Mouse (Mus musculus) mesoderm, embryonic 11.5 days (tissue): ENCODE results near the gene Cdkal1.

Experiments
- DNase-seq: peaks from one replicate; pipeline ENCODE4 v3.0.0-alpha.2; 2012; ENCODE audit warnings: low read depth, low spot score

The Cdkal1 gene

DNA sequence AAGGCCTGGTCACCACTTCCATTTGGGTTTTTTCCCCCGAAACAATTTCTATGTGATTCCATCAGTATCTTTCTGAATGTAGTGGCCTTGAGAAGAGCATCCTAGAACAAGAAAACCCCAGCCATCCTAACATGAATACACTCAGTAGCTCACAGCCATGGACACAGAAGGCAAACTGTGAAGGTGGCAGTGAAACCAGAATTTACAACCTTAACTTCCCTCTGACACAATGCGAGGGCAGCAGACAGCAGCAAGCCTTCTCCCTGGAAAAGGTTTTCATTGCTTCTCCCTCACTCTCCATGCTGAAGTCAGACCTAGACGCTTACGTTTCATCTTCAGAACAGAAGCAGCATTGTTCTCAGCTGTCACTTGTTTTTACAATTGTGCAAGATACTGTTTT lies 87.9 kb downstream of the Cdkal1 start:
- DNase-seq, result peak; percentile 62

DNA sequence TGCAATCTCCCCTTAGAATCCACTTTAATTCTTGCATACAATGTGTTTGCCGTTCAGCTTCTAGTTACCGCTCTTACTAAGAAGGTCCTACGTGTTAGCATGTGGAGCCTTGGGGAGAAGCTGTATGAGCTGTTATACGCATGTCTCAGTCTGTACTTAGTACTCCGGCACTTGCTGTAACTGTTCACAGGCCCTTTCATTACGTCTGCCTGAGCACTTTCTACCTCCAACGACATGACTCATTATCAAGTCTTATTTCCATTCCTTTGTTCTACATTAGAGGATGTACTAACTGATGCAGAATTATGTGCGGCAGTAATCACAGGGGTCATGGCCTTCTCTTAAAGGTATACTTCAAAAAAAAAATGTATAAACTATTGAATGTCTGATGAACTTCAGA lies 89.1 kb downstream of the Cdkal1 start:
- DNase-seq, result no peak

DNA sequence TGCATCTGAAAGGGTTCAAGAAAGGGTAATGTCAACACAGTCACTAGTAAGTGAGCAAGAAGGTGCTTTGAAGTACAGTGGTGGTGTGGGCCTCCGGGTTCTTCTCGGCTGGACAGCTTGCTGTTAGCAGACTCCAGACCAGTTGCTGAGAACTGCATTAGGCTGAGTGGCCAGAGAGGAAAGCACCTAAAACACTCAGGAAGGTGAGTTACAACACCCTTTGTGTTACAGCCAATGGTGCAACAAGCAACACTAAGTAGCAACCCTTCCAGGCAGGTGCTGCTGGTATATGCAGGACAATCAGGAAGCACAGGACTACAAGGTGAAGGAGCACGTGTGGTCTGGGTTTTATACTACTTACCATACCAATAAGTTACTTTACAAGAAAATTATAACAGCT lies 90.2 kb downstream of the Cdkal1 start:
- no peak for DNase-seq

DNA sequence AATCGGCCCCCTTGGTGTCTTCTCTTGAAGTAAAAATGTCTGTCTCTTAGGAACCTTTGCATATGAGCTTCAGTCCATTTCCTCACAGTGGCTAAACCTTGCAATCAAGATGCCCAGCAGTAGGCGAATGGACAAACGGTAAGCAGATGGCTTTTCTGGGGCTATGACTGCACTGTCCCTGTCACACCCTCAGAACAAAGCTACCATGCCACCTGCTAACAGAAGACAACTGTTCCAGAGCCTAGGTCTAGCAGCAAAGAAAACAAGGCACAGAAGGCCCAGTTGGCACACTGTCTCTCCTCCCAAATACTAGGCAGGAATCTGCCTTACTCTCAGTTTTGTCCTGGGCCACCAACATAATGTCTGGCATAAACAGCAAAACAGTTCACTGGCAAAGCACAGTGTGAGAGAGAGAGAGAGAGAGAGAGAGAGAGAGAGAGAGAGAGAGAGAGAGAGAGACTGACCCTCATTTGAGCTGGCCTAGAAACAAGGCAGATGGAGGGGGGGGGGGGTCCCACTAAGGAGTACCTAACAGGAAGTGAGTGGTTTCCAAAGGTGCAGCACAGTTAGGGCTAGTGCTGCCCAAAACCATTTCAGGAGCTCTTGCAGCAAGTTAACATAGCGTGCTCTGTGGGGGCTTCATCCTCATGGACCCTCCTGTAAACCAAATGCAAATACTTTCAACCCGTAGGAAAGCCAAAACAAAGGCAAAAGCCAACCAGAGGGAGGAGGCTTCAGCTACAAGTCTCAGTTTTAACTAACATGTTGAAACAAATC lies 95.6 kb downstream of the Cdkal1 start:
- no peak for DNase-seq

DNA sequence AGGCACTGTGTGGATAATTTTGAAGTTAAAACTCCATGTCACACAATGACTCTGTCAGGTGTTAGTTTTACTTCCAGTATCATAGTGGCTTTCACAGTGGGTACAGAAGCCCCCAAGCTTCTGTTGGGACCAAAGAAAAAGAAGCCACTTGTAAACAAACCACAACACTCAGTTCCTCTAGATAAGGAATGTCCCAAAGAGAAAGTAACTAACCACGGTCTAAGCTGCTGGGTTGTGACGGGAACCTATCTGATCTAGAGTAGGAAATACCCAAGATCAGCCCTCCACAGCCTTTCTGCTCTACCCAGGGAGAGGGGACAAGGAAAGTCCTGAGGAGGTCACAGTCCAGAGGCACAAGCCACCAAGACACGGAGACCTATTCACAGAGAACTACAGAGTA lies 99.4 kb downstream of the Cdkal1 start:
- no peak for DNase-seq

DNA sequence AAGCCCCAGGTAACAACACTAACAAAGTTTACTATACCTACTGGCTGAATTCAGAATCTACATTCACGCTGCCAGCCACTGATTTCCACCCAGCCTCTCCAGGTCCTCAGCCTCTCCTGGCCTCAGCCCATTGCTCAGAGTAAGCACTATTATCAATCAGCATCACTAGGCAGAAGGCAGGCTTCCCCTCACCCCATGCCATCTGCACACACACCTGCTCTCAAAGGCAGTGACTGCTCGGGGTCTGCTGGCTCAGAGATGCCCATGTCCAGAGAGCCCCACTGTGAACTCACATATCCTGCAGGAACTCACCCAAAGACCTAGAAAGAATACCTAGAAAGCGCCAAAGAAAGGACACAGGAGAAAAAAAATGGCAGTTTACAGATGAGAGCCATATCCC lies 102.2 kb downstream of the Cdkal1 start:
- no peak for DNase-seq

DNA sequence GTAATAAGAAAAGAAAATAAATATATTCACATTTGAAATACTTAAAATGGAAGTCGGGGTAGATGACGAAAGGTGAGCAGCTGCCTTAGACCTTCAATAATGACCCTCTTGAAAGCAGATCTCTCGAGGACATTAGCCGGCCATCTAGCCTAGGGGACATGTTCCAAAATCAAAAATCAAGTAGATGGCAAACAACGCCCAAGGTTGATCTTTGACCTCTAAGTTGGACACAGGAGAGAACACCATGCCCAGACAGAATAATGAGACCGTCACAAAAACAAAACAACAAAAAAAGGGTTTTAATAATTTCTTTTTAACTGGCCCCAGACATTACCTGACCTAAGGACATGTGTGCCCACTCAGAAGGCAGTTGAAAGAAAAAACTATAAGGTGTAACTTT lies 103.4 kb downstream of the Cdkal1 start:
- DNase-seq, result no peak

DNA sequence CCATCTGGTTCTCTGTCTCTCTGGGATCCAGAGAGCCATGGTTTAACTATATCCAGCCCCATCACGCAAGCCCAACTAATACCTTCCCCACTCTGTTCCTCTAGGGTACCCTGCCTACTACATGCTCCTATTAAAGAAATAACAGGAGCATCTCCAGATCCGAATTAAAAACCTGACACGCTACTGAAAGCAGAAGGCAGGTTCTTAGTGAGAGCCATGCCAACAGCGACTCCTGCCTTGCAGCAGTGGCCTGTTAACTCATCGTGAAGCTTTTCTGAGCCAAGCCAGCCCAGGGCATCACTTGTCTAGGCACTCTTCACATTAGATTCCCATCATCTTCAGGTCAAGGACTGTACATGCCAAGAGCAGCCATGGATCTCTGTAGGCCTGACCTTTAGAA lies 104.3 kb downstream of the Cdkal1 start:
- no peak for DNase-seq

DNA sequence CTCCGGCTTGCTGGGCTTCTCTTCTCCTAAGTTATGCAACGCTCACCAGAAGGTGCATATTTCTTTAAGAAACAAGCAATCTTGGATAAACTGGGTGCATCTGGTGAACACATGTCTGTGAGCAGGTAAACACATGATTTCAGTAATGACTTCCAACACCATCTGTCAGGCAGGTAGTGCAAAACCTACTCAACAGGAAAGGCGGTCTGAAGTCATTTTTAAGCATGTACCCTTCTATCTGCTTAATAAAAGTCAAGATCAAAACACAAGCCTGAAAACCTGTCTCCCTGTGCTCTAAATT lies 108.2 kb downstream of the Cdkal1 start:
- no peak for DNase-seq

DNA sequence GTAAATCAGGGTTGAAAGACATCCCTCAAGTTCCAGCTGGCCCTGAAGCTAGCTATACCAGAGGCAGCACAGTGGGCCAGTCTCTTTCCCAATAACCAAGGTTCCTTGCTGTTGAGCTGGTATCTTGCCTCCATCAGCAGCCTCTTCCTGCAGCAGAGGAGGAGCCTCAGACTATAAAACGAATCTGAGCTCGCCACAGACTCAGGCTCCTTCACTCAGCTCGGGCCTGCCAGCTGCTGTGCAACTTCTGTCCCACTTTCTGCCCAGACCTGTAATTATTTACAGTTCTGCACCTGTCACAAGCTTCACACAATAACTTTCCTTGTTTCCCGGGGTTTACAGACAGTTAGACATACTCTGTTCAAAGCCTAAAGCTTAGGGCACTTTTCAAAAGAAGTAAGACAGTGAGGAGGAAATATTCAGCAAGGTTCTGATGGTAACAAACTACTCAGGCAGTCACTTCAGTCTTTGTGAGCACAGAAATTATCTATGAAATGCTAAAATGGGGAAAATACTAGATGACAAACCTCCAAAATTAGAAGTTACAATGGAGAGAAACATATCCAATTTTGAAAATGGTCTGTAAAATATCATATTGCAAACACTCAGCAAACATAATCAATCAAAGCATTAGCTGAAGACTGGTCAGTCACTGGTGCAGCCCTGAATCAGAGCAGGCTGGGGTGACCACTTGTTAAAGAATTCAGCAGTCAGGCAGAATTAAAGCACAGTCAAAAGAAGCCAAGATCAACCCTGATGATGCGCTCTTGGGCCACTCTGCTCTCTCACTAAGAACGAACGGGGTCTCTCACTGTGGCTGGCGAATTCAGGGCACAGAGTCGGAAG lies 108.8 kb downstream of the Cdkal1 start:
- no peak for DNase-seq

DNA sequence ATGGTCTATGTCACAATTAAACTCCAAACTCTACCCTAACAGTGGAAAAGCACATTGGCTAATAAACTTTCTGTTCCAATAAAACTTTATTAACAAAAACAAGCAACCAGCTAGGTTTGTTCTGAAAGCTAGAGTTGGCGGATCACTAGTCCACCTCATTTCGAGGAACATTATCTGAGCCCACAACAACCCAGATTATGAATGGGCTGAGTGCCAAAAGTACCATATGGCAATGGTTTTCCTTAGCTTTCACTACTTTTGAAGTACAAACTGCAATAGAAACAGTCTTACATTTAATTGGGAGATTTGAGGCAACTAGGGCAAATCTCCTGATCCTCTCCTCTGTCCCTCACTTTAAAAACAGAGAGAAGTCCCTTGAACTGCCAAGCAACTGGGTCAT lies 110.4 kb downstream of the Cdkal1 start:
- no peak for DNase-seq

DNA sequence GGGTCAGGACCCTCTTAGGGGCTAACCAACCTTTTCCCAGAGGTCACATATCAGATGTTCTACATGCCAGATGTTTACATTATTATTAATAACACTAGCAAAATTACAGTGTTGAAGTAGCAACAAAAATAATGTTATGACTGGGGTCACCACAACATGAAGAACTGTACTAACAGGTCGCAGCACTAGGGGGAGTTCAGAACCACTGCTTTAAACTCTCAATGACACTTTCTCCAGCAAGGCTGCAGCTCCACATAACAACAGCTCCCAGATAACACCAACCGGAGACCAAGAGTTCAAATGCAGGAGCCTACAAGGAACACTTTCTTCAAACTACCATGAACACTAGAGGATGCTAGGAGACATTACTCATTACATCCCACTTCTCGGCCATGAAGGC lies 111.3 kb downstream of the Cdkal1 start:
- DNase-seq, result no peak

DNA sequence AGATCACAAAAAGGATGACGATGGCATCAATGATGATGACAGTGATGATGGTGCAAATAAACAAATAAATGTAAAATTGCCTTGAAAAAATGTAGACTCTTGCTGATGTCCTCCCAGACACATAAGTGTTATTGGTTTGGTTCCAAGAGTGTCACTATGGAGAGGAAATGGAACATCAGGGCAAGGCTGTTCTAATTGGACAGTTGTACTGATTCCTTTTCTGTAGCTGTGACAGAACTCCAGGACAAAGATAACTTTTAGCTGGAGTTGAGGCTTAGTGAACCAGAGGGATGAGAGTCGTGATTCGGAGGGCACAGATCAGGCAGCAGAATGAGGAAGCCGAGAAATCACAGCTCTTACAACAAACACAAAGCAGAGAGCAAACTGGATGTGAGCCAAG lies 111.7 kb downstream of the Cdkal1 start:
- no peak for DNase-seq

DNA sequence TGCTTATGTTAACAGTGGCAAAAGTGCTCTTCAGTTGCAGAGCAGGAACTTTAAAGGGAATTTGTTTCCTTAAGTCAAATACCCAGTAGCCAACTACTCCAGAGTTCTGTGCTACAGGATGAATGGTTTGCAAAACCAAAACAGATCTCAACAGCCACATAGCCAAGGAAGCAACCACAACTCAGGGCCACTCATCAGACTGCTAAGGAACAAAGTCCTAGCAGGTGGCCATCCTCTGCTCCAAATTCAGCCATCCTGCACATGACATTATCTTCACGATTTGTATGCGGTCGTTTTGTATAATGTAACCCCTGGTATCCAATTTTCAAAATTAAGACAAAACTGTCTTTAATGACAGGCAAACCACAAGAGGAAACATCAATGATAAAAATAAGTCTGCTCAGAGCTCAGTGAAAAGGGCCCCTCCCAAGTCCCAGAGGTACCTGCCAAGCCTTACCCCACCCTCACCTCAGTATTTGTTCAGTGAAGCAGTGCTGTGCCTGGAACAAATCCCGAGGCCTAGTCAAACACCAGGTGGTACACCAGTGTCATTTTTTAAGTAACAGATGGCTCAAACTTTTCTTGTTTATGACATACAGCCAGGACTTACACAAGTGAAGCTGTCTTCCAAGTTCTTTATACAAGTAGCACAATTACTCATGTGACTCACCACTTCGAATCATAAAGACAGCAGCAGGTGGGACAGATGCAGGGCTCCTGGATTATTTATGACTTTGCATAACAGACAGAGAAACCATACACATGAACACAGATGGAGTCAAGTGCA lies 117.6 kb downstream of the Cdkal1 start:
- DNase-seq, result peak; percentile 31

DNA sequence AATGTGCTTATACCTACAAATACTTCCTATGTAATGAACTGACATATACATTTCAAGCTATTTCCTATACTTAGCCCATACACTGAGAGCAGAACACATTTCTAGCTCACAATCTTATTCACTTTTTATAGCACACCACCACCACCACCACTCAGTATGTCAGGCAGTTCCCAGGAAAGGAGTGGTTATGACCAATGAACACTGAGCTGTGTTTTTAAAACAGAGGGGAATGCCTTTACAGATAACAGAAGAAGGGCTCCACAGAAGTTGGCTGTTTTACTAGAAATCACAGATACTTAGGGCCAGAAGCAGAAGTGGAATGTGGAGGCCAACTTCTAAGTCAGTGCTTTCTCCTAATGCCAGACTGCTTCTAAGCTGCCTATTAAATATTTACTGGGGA lies 121.0 kb downstream of the Cdkal1 start:
- no peak for DNase-seq

DNA sequence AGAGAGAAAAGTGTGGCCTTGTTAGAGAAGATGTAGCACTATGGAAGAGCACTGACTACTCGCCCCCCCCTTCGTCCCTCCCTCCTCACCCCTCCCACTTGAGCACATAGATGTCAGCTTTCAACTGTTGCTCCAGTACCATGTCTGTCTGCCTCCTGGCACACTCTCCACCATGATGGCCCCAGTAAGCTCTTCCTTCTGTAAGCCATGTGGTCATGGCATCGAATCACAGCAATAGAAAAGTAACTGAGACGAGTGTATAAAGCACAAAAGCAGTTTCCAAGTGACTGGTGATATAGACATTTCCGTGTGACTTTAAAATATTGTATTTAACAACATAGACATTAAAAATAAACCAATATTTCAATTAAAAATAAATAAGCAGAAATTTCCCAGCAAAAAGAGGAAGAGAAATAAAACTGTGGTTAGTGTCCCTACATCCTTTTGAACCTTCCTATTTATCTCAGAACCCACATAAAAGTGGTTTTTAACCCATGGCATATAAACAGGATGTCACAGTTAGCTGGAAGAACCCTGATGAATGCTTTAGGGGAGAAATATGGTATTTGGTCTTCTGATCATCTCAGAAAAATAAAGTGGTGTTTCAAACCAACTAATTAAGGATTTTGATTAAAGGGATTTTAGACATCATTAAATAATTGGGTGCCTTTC lies 129.2 kb downstream of the Cdkal1 start:
- DNase-seq, result no peak

DNA sequence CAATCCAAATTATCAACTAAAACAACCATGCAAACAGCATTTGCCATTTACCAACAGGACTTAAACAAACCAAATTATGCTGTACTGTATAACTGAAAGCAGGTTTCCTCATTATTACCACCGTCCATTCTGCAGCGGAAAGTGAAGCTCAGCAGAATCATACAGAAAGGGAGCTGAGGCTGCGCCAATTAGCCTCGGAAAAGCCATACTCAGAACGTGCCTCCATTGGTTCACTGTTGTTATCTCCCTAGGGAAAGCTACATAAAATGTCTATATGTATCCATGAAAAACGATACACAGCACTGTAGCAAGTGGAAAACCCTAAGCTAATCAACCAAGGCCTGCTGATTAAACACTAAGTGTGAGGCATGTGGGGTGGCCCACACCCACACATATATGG lies 130.6 kb downstream of the Cdkal1 start:
- no peak for DNase-seq

DNA sequence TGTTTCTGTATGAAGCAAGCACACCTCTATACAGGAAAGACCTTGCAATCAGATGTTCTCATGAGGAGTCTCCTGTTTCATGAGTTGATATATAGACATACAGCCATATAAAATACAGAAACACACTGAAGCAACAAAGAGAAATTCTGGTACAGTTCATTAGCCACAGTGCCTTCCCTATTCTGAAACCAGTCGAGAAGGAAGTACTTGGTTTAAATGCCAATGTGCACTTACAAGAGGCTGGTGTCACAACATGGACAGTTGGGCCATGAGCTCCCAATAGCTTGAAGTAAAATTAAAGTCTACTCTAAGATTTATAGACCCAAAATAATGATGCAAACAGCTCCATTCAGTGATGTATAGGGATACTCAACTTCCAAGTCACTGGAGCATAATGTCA lies 132.3 kb downstream of the Cdkal1 start:
- no peak for DNase-seq

DNA sequence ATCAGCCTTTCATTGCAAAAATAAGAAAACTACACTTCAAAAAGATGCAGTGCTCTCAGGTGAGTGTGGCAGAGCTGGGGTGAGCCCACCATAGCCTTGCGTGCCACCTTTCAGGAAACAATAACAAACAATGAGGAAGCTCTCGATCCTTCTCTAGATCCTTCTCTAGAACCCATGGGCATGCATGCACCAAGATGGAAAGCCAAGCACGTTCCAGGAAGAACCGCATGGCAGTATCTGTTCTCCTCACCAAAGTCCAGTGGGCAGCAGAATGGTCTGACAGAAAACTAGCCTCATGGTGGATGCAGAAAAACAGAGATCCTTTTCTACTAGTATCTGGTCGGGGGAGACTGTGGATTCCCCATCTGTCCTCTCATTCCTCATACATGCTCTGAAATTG lies 134.3 kb downstream of the Cdkal1 start:
- no peak for DNase-seq

DNA sequence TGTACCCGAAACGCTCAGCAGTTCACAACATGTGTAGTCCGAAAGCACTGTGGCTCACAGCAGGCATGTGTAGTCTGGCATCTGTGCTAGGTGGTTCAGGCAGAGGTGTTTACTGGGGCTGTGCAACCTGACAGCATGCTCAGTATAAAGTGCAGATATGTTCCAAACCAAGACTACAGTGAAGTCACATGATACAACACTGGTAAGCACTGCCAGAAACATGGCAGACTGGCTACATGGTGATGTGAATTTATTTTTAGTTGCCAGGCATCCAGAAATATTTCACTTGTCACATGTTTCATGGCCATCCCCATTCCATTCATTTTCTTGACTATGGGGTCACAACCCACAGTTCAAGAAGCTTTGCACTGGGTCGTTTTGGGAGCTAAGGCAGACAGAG lies 138.9 kb downstream of the Cdkal1 start:
- no peak for DNase-seq

DNA sequence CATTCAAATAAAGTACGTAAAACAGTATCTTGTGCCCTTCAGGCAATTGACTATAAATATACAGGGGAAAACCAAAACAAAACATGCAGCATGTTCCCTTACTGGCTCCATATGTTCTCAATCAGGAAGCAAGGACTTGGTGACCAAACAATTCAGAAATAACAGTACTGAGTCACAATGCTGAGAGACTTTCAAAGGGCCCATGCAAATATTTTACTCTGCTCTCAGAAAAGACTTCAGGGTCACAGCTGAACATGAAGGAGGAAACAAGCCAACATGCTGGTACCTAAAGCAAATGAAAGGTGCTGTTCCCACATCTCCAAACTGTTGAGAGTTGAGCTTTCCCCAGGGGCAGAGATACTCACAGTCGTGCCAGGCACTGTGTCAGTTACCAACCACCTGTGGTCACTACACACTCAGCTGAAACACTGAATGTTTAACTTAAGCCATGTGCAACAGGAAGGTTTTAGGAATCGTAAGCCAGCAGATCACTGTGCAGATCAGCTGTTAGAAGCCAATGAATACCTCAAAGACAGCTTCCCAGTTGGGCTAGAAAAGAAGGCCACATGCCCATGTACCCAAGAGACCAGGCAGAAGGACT lies 140.1 kb downstream of the Cdkal1 start:
- no peak for DNase-seq

DNA sequence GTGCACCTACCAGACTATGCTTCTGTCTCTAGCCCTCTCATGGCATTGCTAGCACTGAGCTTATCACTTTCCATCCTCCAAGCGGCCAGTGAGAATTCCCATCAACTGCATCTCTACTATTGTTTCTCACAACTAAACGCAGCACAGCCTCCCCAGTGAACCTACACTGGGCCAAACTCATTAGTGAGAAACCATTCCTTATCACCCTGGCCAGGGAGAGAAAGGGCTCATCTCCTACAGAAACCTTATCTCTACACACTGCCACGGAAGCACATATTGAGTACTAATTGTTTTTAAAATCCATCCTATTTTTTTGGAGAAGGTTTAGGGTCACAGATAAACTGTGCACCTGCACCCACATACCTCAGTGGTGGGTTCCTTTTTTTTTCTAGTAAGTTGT lies 147.9 kb downstream of the Cdkal1 start:
- DNase-seq, result no peak
